Mouse (Mus musculus) frontal cortex, postnatal 10 days (tissue): Measurements from ENCODE around the gene Vmn1r197.
"Not testable (repeated sequence)": the region's sequence is repeated elsewhere in the genome, so short reads cannot be mapped to it uniquely, and the experiment has no call there.

Experiments used
- DNase-seq, 2 experiments: peaks; one replicate each; pipeline ENCODE4 v3.0.0; 2022; ENCODE audit warnings: low spot score in 2 of 2, mixed read lengths in 1 of 2

The Vmn1r197 gene

GRCm38 (mm10) chr13:22324289-22324688 lies at the start of gene Vmn1r197:
TSS of gene Vmn1r197 (plus strand) at chr13:22324589.
- DNase-seq = no peak

- DNase-seq = no peak
Measured at GRCm38 (mm10) chr13:22284578-22284977, 39.8 kb upstream of the Vmn1r197 start.

GRCm38 (mm10) chr13:22289620-22290019 lies 34.8 kb upstream of the Vmn1r197 start, which contains the start of gene Vmn1r196:
TSS of gene Vmn1r196 (plus strand) at chr13:22289920.
- DNase-seq = no peak

- DNase-seq = not testable (repeated sequence)
Measured at GRCm38 (mm10) chr13:22308075-22308474, 16.3 kb upstream of the Vmn1r197 start.

GRCm38 (mm10) chr13:22315361-22315760 lies 9.0 kb upstream of the Vmn1r197 start:
- no peak for DNase-seq

- DNase-seq = no peak
Measured at GRCm38 (mm10) chr13:22317366-22317765, 7.0 kb upstream of the Vmn1r197 start.

- DNase-seq = no peak
Measured at GRCm38 (mm10) chr13:22320091-22320490, 4.3 kb upstream of the Vmn1r197 start.

GRCm38 (mm10) chr13:22333269-22333668 lies 8.9 kb downstream of the Vmn1r197 start:
- no peak for DNase-seq

- DNase-seq = no peak
Measured at GRCm38 (mm10) chr13:22335565-22335964, 11.2 kb downstream of the Vmn1r197 start.

GRCm38 (mm10) chr13:22350064-22350463 lies 25.7 kb downstream of the Vmn1r197 start, which contains the start of gene Vmn1r198:
TSS of gene Vmn1r198 (plus strand) at chr13:22350364.
- no peak for DNase-seq

- no peak for DNase-seq
Measured at GRCm38 (mm10) chr13:22350813-22351212, 26.4 kb downstream of the Vmn1r197 start.

GRCm38 (mm10) chr13:22379518-22379917 lies 55.1 kb downstream of the Vmn1r197 start, which contains the start of gene Vmn1r199:
TSS of gene Vmn1r199 (plus strand) at chr13:22379818.
- no peak for DNase-seq

GRCm38 (mm10) chr13:22381128-22381527 lies 56.7 kb downstream of the Vmn1r197 start:
- peak in 1 of 2 experiments; percentile 25 for DNase-seq
